Mouse (Mus musculus): ENCODE results near the gene Plscr4. TPM values are rescaled to one million over a fixed set of nuclear protein-coding genes. Genes with fewer than 3 reads are reported as not detected.

The Plscr4 gene
- total RNA-seq (2023), result 0.71 TPM

DNA sequence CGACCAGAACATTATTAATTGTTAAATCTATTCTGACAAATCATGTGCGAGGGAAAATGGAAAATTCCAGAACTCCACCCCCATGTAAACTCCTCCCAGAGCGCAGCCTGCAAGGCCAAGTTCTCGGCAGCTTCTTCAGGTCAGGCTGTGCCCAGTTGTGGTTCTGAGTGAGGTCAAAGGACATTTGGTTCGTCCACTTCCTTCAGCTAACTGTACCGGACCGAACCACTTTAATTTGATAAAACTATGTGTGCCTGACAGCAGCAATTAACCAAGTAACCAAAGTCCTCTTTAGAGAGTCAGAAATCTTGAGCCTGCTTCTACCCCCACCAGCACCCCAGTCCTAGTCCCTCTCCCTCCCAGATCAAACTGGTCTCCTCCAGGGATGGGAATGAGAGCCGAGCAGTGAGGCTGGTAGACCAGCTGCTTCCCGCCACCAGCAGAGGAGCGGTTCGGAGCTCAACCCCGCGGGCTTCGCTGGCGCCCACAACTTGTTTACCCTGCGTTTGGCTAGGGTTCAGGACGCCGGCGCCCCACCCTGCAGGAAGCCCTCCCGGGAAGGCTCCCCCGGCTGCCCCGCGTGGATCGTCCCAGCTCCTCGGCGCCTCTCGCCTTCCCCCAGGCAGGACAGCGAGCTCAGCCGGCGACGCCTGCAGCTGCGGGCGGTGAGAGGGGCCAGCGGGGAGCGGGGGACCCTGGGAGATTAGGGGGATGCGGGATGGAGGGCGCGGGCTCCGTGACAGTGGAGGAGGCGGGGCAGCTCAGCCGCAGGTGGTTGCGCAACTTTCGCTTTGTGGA, at the start of gene Plscr4:
Gene Plscr4, plus strand, starts transcription at position 113 of the 798 bp plus-strand sequence.

Other genes with a start within 250 kb of the Plscr4 start
- gene Plscr1, start 207.6 kb upstream of the Plscr4 start, total RNA-seq (2023), result 1.5 TPM
- gene Plscr2, start 181.8 kb upstream of the Plscr4 start, total RNA-seq (2023), result 0.53 TPM
- not detected for gene 1700057G04Rik, start 148.0 kb upstream of the Plscr4 start, total RNA-seq (2023)
- gene Plod2, start 84.8 kb downstream of the Plscr4 start, total RNA-seq (2023), result 1.2 TPM